Mouse (Mus musculus) lung, adult 2 months (tissue): ENCODE data around the gene Srxn1.

ENCODE experiments used
- CTCF ChIP-seq: fragments of 200-500 bp; IDR thresholded peaks from 2 replicates; pipeline ENCODE4 v1.5.1; 2011; ENCODE audit warnings: mild to moderate bottlenecking, low read length, control low read depth; ENCODE audit not compliant: insufficient read depth
- POLR2A ChIP-seq: fragments of 200-500 bp; IDR thresholded peaks from 2 replicates; pipeline ENCODE4 v1.6.1; 2011; ENCODE audit warnings: low read depth, mild to moderate bottlenecking, control low read depth, low read length, borderline replicate concordance; ENCODE audit errors: extremely low read depth

DNA sequence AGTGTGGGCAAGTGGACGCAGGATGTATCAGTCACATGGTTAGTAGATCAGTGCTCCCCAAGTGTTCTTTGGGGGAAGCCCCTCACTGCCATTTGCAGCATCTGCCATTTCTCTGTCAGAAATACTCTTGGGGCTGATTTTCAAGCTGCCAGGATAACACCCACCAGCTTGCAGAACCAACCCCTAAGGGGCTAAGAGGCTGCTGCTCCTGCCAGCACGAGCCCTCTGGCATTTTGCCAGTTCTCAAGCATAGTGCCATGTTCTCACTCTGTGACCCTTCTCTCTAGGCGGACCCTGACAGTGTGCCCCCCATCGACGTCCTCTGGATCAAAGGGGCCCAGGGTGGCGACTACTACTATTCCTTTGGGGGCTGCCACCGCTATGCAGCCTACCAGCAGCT, 3.4 kb downstream of the Srxn1 start:
- no peak for TF ChIP-seq POLR2A
- no peak for TF ChIP-seq CTCF
